Mouse (Mus musculus) spleen, adult 2 months (tissue): Measurements from ENCODE around the gene Vwf.

Source experiments
- CTCF ChIP-seq: fragments of 200-500 bp; IDR thresholded peaks from 2 replicates; pipeline ENCODE4 v1.5.1; 2011; ENCODE audit warnings: mild to moderate bottlenecking, inconsistent platforms; ENCODE audit not compliant: insufficient read depth, insufficient read length, insufficient replicate concordance; ENCODE audit errors: extremely low read depth
- POLR2A ChIP-seq: fragments of 200-500 bp; IDR thresholded peaks from 2 replicates; pipeline ENCODE4 v1.6.1; 2011; ENCODE audit warnings: low read depth, low read length, inconsistent platforms

DNA sequence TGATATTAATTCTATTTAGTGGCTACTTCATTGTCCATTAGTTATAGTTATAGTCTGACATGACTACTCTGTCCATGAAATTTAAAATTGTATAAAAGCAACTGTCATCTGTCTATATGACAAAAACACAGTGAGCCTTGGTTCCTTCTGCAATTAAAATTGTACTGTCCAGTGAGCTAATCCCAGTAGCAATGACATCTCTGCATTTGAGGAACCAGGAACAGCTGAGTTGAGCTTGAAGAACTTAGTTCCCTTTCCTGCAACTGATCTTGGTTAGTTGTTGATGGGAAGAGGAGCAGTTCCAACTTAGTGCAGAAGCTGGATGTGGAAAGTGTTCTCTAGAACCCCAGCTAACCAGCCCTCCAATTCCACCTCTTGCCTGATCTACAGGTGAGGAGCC is 138.8 kb downstream of the Vwf start:
- TF ChIP-seq CTCF (no peak), POLR2A (no peak)
